Mouse (Mus musculus) midbrain, embryonic 11.5 days (tissue): ENCODE measurements around the gene Ier5. TPM values are rescaled to one million over a fixed set of nuclear protein-coding genes. Genes with fewer than 3 reads are reported as not detected.

Experiments
- ATAC-seq: fragments of 200-750 bp; cut with Nextera tagmentation; 2 replicates; pipeline ENCODE4 v1.8.0; 2017; ENCODE audit warnings: moderate TSS enrichment, moderate library complexity; ENCODE audit not compliant: low FRiP score
- DNase-seq: peaks from one replicate; pipeline ENCODE4 v3.0.0; 2015; ENCODE audit warnings: low spot score; ENCODE audit errors: missing footprints
- H3K27ac ChIP-seq: fragments of 300-500 bp; sonication (generic); 2 replicates; pipeline ENCODE4 v1.5.1; 2014; ENCODE audit warnings: low read depth, low read length
- H3K27me3 ChIP-seq: fragments of 300-500 bp; sonication (generic); 2 replicates; pipeline ENCODE4 v1.6.1; 2014; ENCODE audit warnings: mild to moderate bottlenecking, low read length, moderate library complexity, mixed read lengths; ENCODE audit not compliant: control insufficient read depth, insufficient read depth
- H3K36me3 ChIP-seq: fragments of 300-500 bp; sonication (generic); 2 replicates; pipeline ENCODE4 v1.6.1; 2014; ENCODE audit warnings: mild to moderate bottlenecking, low read length, moderate library complexity, mixed read lengths; ENCODE audit not compliant: control insufficient read depth, insufficient read depth
- H3K4me1 ChIP-seq: fragments of 300-500 bp; sonication (generic); 2 replicates; pipeline ENCODE4 v1.6.1; 2014; ENCODE audit warnings: low read length; ENCODE audit not compliant: control insufficient read depth, insufficient read depth
- H3K4me2 ChIP-seq: fragments of 300-500 bp; sonication (generic); 2 replicates; pipeline ENCODE4 v1.6.1; 2014; ENCODE audit warnings: mild to moderate bottlenecking, moderate library complexity
- H3K4me3 ChIP-seq: fragments of 300-500 bp; sonication (generic); 2 replicates; pipeline ENCODE4 v1.5.1; 2014; ENCODE audit warnings: low read depth, low read length
- H3K9ac ChIP-seq: fragments of 300-500 bp; sonication (generic); 2 replicates; pipeline ENCODE4 v1.6.1; 2014; ENCODE audit warnings: low read length
- H3K9me3 ChIP-seq: fragments of 300-500 bp; sonication (generic); 2 replicates; pipeline ENCODE4 v1.6.1; 2016; ENCODE audit warnings: low read length; ENCODE audit not compliant: control insufficient read depth
- WGBS: fragments of 180-500 bp; shearing (Covaris S2); extraction: QIAGEN DNeasy Blood & Tissue Kit; methylation state at CpG from one replicate; pipeline ENCODE4 v1.1.7; 2014; 5-methylcytosine and 5-hydroxymethylcytosine counted together
- polyA plus RNA-seq: library from polyadenylated mRNA; unstranded; fragments of >200 nt; fragmentation: Nextera tagmentation; extraction: Ambion mirVana; gene quantifications from 2 replicates; pipeline ENCODE4 v1.2.1, GENCODE M21; 2014

Ier5 gene
- 12.4 and 13.5 TPM in 2 replicates for polyA plus RNA-seq

GRCm38 (mm10) chr1:155099280-155099848, at the start of gene Ier5:
Gene Ier5 (minus strand): TSS chr1:155099636.
- DNase-seq (peak; percentile 100), ATAC-seq (peak; percentile 98)
- H3K4me3 ChIP-seq: peak within 1 kb of the TSS; percentile 100
- under 1% methylated on average over 40 of the region's 40 CpGs for WGBS
- H3K4me1 ChIP-seq: peaks cover 12% of the 10 kb centered on the region
- peak within 1 kb of the TSS; percentile 98 for H3K9ac ChIP-seq
- H3K4me2 ChIP-seq: peak within 1 kb of the TSS; percentile 91
- H3K27me3 ChIP-seq: no peaks in the 10 kb centered on the region; the same call in 1 of the 2 replicates
- no peaks in the 10 kb centered on the region for H3K36me3 ChIP-seq
- H3K9me3 ChIP-seq: no peaks in the 10 kb centered on the region
- H3K27ac ChIP-seq: peak within 1 kb of the TSS; percentile 59

DNA sequence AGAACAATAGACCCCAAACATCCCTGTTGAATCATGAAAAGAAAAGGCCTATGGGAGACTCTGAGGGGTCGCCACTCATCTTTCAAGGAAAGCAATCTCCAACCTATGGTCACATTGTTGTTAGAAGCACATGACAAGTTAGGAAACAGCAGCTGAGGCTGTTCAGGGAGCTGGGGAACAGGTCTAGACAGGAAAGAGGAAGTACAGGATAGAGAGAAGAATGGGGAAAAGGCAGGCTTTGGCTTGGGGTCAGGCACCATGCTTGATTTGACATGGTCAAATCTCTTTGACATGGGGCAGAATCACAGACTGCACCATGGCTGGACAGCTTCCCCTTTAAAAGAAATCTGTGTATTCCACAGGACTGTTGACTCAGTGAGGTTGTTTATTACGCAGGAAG, 47.8 kb upstream of the Ier5 start:
- Histone ChIP-seq H3K27ac (no peak overlapping the region), H3K4me2 (no peak overlapping the region), H3K9me3 (no peaks in the 10 kb centered on the region), H3K27me3 (no peaks in the 10 kb centered on the region), H3K4me3 (no peak overlapping the region), H3K4me1 (no peaks in the 10 kb centered on the region), H3K9ac (no peak overlapping the region), H3K36me3 (no peaks in the 10 kb centered on the region)
- WGBS: 80% methylated on average over 2 of the region's 2 CpGs
- DNase-seq (peak; percentile 72), ATAC-seq (no peak)

DNA sequence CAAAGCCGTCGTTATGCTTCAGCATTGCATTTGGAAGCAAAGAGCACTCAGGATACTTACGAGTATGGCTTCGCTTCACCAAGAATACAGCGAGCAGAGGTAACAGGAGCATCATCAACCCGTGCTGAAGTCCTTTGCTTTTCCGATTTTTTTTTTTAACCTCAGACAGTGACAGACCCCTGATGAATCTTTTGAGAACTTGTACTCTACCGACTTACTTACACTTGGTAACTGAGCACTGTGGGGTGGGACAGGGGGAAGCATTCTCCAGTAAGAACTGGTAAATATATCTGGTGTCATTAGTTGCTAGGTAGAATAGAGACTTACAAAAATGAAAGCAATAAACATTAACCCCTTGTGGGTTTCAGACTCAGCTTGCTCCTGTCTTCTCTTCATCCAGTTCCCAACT, 47.1 kb upstream of the Ier5 start, which contains the start of gene Mr1:
Gene Mr1, minus strand, starts transcription at position 243 of the 409 bp plus-strand sequence.
- 60% methylated on average over 8 of the region's 8 CpGs for whole genome bisulfite sequencing
- Histone ChIP-seq H3K9ac (no peak within 1 kb of the TSS), H3K36me3 (no peaks in the 10 kb centered on the region), H3K27ac (no peak within 1 kb of the TSS), H3K9me3 (no peaks in the 10 kb centered on the region), H3K4me2 (no peak within 1 kb of the TSS), H3K27me3 (no peaks in the 10 kb centered on the region), H3K4me3 (no peak within 1 kb of the TSS), H3K4me1 (no peaks in the 10 kb centered on the region)
- no peak for ATAC-seq
- DNase-seq: peak; percentile 61

- Histone ChIP-seq H3K27me3 (no peaks in the 10 kb centered on the region), H3K9ac (no peak overlapping the region), H3K4me2 (no peak overlapping the region), H3K9me3 (no peaks in the 10 kb centered on the region), H3K4me1 (no peaks in the 10 kb centered on the region), H3K4me3 (no peak overlapping the region), H3K36me3 (no peaks in the 10 kb centered on the region), H3K27ac (no peak overlapping the region)
- 77% methylated on average over 6 of the region's 6 CpGs for WGBS
- ATAC-seq (no peak), DNase-seq (no peak)
Measured at GRCm38 (mm10) chr1:155145620-155146019, 46.2 kb upstream of the Ier5 start.

DNA sequence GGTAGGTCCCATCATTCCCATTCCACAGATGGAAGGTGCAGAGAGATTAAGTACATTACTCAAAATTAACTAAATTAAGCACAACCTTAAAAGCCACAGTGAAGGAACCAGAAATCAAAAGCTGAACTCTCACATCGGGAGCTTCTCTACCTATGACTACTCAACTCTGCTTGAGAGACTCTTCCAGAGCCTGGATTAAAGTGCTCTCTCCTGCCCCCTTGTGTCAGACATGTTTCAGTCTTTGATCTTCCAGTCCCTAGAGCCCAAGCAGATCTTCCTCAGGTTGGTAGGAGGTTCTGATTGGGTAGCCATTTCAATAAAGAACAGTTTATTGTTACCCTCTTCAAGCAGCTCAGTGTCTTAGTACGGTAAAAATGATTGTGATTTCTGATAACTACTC, 40.6 kb upstream of the Ier5 start:
- no peak overlapping the region for H3K9ac ChIP-seq
- H3K27ac ChIP-seq: no peak overlapping the region
- H3K4me1 ChIP-seq: no peaks in the 10 kb centered on the region
- no peaks in the 10 kb centered on the region for H3K27me3 ChIP-seq
- WGBS: 75% methylated on average over 2 of the region's 2 CpGs
- no peaks in the 10 kb centered on the region for H3K36me3 ChIP-seq
- ATAC-seq (no peak), DNase-seq (no peak)
- H3K9me3 ChIP-seq: no peaks in the 10 kb centered on the region
- no peak overlapping the region for H3K4me2 ChIP-seq
- H3K4me3 ChIP-seq: no peak overlapping the region

GRCm38 (mm10) chr1:155138795-155139194, 39.4 kb upstream of the Ier5 start:
- no peak overlapping the region for H3K4me3 ChIP-seq
- H3K27ac ChIP-seq: no peak overlapping the region
- ATAC-seq (no peak), DNase-seq (no peak)
- no peak overlapping the region for H3K4me2 ChIP-seq
- no peaks in the 10 kb centered on the region for H3K9me3 ChIP-seq
- WGBS: 92% methylated on average over 7 of the region's 7 CpGs
- no peaks in the 10 kb centered on the region for H3K36me3 ChIP-seq
- no peaks in the 10 kb centered on the region for H3K27me3 ChIP-seq
- no peak overlapping the region for H3K9ac ChIP-seq
- no peaks in the 10 kb centered on the region for H3K4me1 ChIP-seq

DNA sequence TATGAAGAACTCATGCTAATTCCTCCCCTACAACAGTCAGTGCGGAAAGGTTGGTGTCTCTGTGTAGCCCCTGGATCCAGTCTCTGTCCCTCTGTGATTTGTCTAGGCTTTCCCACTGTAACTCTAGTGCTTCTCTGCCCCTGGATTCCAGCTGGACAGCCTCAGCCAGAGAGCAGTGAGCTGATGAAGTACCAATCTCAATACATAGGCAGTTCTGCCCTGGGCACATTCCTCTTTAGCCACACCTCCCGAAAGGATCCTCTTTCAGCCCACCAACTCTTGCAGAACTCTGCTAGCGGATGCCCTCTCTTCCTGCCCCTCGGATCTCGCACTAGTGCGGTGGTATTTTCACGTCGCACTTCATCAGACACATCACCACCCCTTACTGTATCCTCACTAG, 35.4 kb upstream of the Ier5 start:
- H3K9ac ChIP-seq: no peak overlapping the region
- H3K4me1 ChIP-seq: no peaks in the 10 kb centered on the region
- ATAC-seq (no peak), DNase-seq (no peak)
- 69% methylated on average over 8 of the region's 8 CpGs for WGBS
- H3K36me3 ChIP-seq: no peaks in the 10 kb centered on the region
- H3K9me3 ChIP-seq: no peaks in the 10 kb centered on the region
- no peak overlapping the region for H3K4me3 ChIP-seq
- no peaks in the 10 kb centered on the region for H3K27me3 ChIP-seq
- no peak overlapping the region for H3K27ac ChIP-seq
- no peak overlapping the region for H3K4me2 ChIP-seq

DNA sequence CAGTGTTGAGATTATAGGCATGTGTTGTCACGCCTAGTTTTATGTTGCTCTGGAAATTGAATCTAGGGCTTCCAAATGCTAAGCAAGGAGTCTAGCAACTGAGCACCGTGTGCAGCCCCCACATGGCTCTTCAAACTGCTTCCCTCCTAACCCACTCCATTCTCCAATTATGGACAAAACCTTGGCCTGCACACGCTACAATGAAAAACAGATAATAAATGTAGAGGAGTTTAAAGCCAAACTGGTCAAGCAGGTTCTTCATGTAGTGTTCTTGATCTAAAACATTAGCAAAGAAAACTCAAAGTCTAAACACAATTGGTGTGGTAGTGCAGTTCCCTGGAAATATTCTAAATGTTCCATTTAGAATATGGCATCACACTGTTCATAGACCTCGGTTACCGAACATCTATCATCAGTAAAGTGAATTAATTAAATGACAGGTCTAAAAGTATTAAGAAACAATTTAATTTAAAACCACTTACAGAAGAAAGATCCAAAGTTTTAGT, 28.0 kb upstream of the Ier5 start:
- Histone ChIP-seq H3K4me3 (no peak overlapping the region), H3K9me3 (no peaks in the 10 kb centered on the region), H3K9ac (no peak overlapping the region), H3K36me3 (no peaks in the 10 kb centered on the region), H3K27ac (no peak overlapping the region), H3K4me2 (no peak overlapping the region), H3K27me3 (no peaks in the 10 kb centered on the region), H3K4me1 (no peaks in the 10 kb centered on the region)
- WGBS: 89% methylated on average over 5 of the region's 5 CpGs
- no peak for ATAC-seq
- DNase-seq: no peak

DNA sequence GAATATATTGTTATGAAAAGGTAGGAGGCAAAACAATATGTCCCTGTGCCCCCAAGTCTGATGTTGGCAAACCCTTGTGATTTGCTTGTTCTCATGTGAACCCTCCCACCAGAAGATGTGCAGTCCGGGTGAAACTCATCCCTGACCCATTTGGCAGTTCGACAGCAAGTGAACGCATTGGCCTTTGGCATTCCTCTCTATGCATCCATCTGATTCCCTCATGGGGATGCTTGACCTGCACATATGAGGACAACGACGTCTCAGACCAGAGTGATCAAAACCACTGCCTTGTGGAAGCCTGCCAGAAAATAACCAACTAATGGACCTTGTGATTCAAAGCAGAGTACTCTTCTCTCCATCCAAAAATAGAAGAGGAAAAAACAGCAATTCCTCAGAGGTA, 27.3 kb upstream of the Ier5 start:
- Histone ChIP-seq H3K27me3 (no peaks in the 10 kb centered on the region), H3K9me3 (no peaks in the 10 kb centered on the region), H3K27ac (no peak overlapping the region), H3K4me2 (no peak overlapping the region), H3K4me3 (no peak overlapping the region), H3K9ac (no peak overlapping the region), H3K36me3 (no peaks in the 10 kb centered on the region), H3K4me1 (no peaks in the 10 kb centered on the region)
- no peak for DNase-seq
- ATAC-seq: no peak
- WGBS: 90% methylated on average over 5 of the region's 5 CpGs
